Mouse (Mus musculus) ES-E14 (cell line): ENCODE measurements around the gene Lgals1. TPM values are rescaled to one million over a fixed set of nuclear protein-coding genes. Genes with fewer than 3 reads are reported as not detected.

Source experiments
- DNase-seq: peaks from one replicate; pipeline ENCODE4 v3.0.0-alpha.2; 2013; ENCODE audit warnings: low read depth, low spot score
- H3K27ac ChIP-seq: 2 replicates; pipeline ENCODE4 v1.5.1; 2012; ENCODE audit warnings: low read depth, mild to moderate bottlenecking, low read length, moderate library complexity, mixed read lengths; ENCODE audit not compliant: poor library complexity, insufficient read depth, severe bottlenecking
- H3K36me3 ChIP-seq: 2 replicates; pipeline ENCODE4 v1.6.1; 2012; ENCODE audit warnings: mild to moderate bottlenecking, low read length, moderate library complexity, mixed read lengths; ENCODE audit not compliant: control insufficient read depth, poor library complexity, insufficient read depth, severe bottlenecking
- H3K4me1 ChIP-seq, 2 experiments: fragments of 150-350 bp in 1 of 2; sonication (generic) in 1 of 2; 2 replicates each; pipeline ENCODE4 v1.6.1; 2012; ENCODE audit warnings: low read length in 2 of 2, mild to moderate bottlenecking in 1 of 2, mixed read lengths in 1 of 2; ENCODE audit not compliant: control insufficient read depth in 2 of 2, insufficient read depth in 2 of 2, poor library complexity in 1 of 2
- H3K4me3 ChIP-seq, 2 experiments: fragments of 150-350 bp in 1 of 2; sonication (generic) in 1 of 2; 2 replicates each; pipeline ENCODE4 v1.5.1; 2012; ENCODE audit warnings: low read length in 2 of 2, low read depth in 1 of 2, mild to moderate bottlenecking in 1 of 2, mixed read lengths in 1 of 2; ENCODE audit not compliant: insufficient read depth in 1 of 2, poor library complexity in 1 of 2, severe bottlenecking in 1 of 2
- H3K9ac ChIP-seq: 2 replicates; pipeline ENCODE4 v1.6.1; 2012; ENCODE audit warnings: low read depth, mild to moderate bottlenecking, low read length, mixed read lengths; ENCODE audit not compliant: poor library complexity, insufficient read depth, severe bottlenecking
- H3K9me3 ChIP-seq: fragments of 150-350 bp; sonication (generic); 2 replicates; pipeline ENCODE4 v1.6.1; 2012; ENCODE audit warnings: low read depth, mild to moderate bottlenecking, low read length; ENCODE audit not compliant: control insufficient read depth, insufficient read depth
- CHD2 ChIP-seq: IDR thresholded peaks from 2 replicates; pipeline ENCODE4 v1.6.1; 2014; ENCODE audit warnings: mild to moderate bottlenecking, low read depth, low read length, inconsistent platforms
- HCFC1 ChIP-seq: IDR thresholded peaks from 2 replicates; pipeline ENCODE4 v1.6.1; 2012; ENCODE audit warnings: low read length, inconsistent platforms, borderline replicate concordance; ENCODE audit not compliant: insufficient read depth
- MAFK ChIP-seq: IDR thresholded peaks from 2 replicates; pipeline ENCODE4 v1.6.1; 2014; ENCODE audit warnings: mild to moderate bottlenecking, low read depth, low read length, inconsistent platforms; ENCODE audit not compliant: insufficient read depth
- ZC3H11A ChIP-seq: IDR thresholded peaks from 2 replicates; pipeline ENCODE4 v1.6.1; 2012; ENCODE audit warnings: low read depth, mild to moderate bottlenecking, inconsistent platforms, low read length, borderline replicate concordance
- ZNF384 ChIP-seq: IDR thresholded peaks from 2 replicates; pipeline ENCODE4 v1.6.1; 2012; ENCODE audit warnings: low read depth, low read length, inconsistent platforms
- in situ Hi-C, 2 experiments: fragments of 600-800 bp; cut with MboI; formaldehyde crosslinking; loops; one replicate each; pipeline ENCODE4 v1.15.1; 2025; ENCODE audit warnings: low sequenced_read_pairs in 2 of 2, inconsistent platforms in 1 of 2; ENCODE audit not compliant: unreplicated experiment in 2 of 2
- total RNA-seq: library from RNA; depleted of rRNA; stranded (reverse); fragments of 300-350 nt; gene quantifications from 2 replicates; pipeline ENCODE4 v1.2.3, GENCODE M21; 2012

Lgals1 gene
- total RNA-seq, 1 experiment: 1,081 TPM

GRCm38 (mm10) chr15:78903243-78903642, 23.3 kb upstream of the Lgals1 start:
- DNase-seq: peak; percentile 82
- no peaks in the 10 kb centered on the region for H3K9me3 ChIP-seq
- in situ Hi-C loops: no loop called here
- H3K4me3 ChIP-seq: no peak overlapping the region
- H3K36me3 ChIP-seq: peaks cover 30% of the 10 kb centered on the region
- H3K9ac ChIP-seq: no peak overlapping the region
- no peak overlapping the region for H3K27ac ChIP-seq
- peaks cover 0 to 18% of the 10 kb centered on the region in 2 experiments; a peak in 3 of 4 replicates for H3K4me1 ChIP-seq
- TF ChIP-seq ZNF384: no peak
- TF ChIP-seq MAFK: no peak
- no peak for TF ChIP-seq HCFC1
- no peak for TF ChIP-seq ZC3H11A
- TF ChIP-seq CHD2: no peak

- H3K4me3 ChIP-seq: no peak overlapping the region
- no peak for DNase-seq
- in situ Hi-C loops: no loop called here
- peaks cover 0 to 8% of the 10 kb centered on the region in 2 experiments; a peak in 2 of 4 replicates for H3K4me1 ChIP-seq
- H3K36me3 ChIP-seq: peaks cover 39% of the 10 kb centered on the region
- no peak overlapping the region for H3K9ac ChIP-seq
- H3K27ac ChIP-seq: no peak overlapping the region
- TF ChIP-seq CHD2: no peak
- TF ChIP-seq HCFC1: no peak
- TF ChIP-seq MAFK: no peak
- TF ChIP-seq ZC3H11A: no peak
- TF ChIP-seq ZNF384: no peak
- no peaks in the 10 kb centered on the region for H3K9me3 ChIP-seq
These were observed 18.1 kb upstream of the Lgals1 start for GRCm38 (mm10) chr15:78908399-78908798.

- H3K9me3 ChIP-seq: no peaks in the 10 kb centered on the region
- H3K4me1 ChIP-seq: peaks cover 0 to 6% of the 10 kb centered on the region in 2 experiments; a peak in 2 of 4 replicates
- H3K9ac ChIP-seq: no peak overlapping the region
- H3K27ac ChIP-seq: no peak overlapping the region
- no peak for DNase-seq
- in situ Hi-C loops: no loop called here
- TF ChIP-seq MAFK (no peak), CHD2 (no peak), ZNF384 (no peak), HCFC1 (no peak), ZC3H11A (no peak)
- H3K36me3 ChIP-seq: peaks cover 37% of the 10 kb centered on the region
- H3K4me3 ChIP-seq: no peak overlapping the region
These were observed 17.5 kb upstream of the Lgals1 start for GRCm38 (mm10) chr15:78908982-78909381.

- Histone ChIP-seq H3K9me3 (no peaks in the 10 kb centered on the region), H3K4me3 (no peak overlapping the region), H3K4me1 (peaks cover 0 to 20% of the 10 kb centered on the region in 2 experiments; a peak in 2 of 4 replicates), H3K9ac (no peak overlapping the region), H3K27ac (no peak overlapping the region), H3K36me3 (peaks cover 31% of the 10 kb centered on the region)
- in situ Hi-C loops: no loop called here
- TF ChIP-seq HCFC1 (no peak), CHD2 (no peak), MAFK (no peak), ZNF384 (no peak), ZC3H11A (no peak)
- DNase-seq: no peak
These were observed 14.5 kb upstream of the Lgals1 start for GRCm38 (mm10) chr15:78912040-78912439.

- H3K4me1 ChIP-seq: peaks cover 0 to 19% of the 10 kb centered on the region in 2 experiments; a peak in 2 of 4 replicates
- peak; percentile 98 for DNase-seq
- H3K9me3 ChIP-seq: no peaks in the 10 kb centered on the region
- in situ Hi-C loops: no loop called here
- peak within 1 kb of the TSS; percentile 86 for H3K9ac ChIP-seq
- peak within 1 kb of the TSS; percentile 85 to 92 for H3K4me3 ChIP-seq
- no peak within 1 kb of the TSS for H3K27ac ChIP-seq
- peaks cover 28% of the 10 kb centered on the region; the same call in 1 of the 2 replicates for H3K36me3 ChIP-seq
- peak; percentile 67 for TF ChIP-seq CHD2
- no peak for TF ChIP-seq HCFC1
These were observed 12.9 kb upstream of the Lgals1 start, which contains the start of gene Pdxp for GRCm38 (mm10) chr15:78913632-78914090. Pdxp (plus strand) TSS chr15:78913919.
